Mouse (Mus musculus) MEL-GATA-1-ER (cell line): ENCODE measurements around the gene Iars.
A peak's percentile ranks its signal among the peaks of the same experiment; 100 is the strongest.

Experiments used
- DNase-seq: peaks from one replicate; pipeline ENCODE4 v3.0.0-alpha.2; 2012; ENCODE audit warnings: low read depth; ENCODE audit errors: extremely low read depth

Gene Iars

DNA sequence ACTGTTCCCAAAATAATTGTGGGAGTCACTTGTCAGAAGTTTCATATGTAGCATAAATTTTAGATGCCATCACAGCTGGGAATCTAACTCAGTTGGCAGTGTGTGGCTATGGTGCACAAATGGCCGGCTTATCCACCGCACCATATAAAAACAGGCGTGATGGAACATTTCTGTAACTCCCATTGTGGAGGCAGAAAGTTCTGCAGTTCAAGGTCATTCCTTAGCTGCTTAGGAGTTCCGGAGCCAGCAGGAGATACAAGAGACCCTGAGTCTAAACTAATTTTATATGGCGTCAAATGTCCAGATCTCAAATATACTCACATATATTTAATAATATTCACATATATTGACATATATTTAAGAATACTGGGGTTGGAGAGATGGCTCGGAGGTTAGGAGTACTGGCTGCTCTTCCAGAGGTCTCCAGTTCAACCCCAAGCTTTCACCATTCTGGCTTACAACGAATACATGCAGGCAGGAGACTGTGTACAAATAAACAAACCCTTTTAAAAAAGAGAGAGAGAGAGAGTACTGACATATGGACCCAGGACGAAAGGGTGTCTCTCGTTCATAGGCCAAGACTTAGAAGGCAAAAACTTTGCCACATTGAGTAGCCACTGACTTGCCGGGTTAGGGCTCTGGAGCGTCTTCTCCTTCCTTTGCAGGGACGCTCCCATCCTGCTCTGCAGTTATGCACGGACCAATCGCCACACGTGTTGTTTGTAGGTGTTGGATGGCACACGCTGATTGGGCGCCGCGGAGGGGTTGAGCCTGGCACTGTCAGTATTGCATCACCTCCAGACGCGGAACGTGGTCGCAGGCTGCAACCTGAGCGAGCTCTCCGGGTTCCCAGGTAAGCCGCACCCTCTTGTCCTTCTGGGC, at the start of gene Iars:
TSS of gene Iars (plus strand) at position 750 of the 882 bp plus-strand sequence.
- peak; percentile 99 for DNase-seq

DNA sequence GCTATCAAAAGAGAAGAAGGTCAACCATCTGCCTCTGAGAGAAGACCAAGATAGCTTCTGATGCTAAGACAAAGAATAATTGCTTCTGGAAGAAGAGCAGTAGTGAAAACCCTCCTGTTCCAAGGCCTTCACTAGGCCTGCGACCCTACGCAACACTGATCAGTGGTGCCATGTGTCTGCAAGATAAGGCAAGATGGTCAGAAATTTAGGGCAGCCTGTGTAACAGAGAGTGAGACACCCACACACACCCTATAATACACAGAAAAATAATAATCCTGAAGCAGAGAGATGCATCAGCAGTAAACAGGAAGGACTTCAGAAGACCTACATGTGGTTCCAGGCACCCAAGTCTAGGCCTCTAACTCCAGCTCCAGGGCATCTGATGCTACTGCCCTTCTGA, 41.9 kb upstream of the Iars start:
- DNase-seq: no peak

DNA sequence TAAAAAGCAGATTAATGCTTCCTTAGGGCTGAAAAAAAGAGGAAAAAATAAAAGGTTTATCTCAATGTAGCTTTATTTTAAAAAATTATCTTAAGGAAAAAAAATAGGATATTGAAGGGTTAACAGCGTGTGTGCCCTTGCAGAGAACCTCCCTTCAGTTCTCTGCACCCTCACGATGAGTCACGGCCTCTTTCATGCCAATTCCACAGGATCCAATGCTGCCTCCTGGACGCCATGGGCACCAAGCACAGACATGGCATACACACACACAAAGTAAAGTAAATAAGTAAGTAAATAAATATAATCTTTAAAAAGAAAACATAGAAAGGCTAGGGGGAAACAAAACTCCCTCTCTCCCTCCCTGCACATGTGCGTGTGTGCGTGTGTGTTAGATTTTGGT, 39.2 kb upstream of the Iars start:
- no peak for DNase-seq

DNA sequence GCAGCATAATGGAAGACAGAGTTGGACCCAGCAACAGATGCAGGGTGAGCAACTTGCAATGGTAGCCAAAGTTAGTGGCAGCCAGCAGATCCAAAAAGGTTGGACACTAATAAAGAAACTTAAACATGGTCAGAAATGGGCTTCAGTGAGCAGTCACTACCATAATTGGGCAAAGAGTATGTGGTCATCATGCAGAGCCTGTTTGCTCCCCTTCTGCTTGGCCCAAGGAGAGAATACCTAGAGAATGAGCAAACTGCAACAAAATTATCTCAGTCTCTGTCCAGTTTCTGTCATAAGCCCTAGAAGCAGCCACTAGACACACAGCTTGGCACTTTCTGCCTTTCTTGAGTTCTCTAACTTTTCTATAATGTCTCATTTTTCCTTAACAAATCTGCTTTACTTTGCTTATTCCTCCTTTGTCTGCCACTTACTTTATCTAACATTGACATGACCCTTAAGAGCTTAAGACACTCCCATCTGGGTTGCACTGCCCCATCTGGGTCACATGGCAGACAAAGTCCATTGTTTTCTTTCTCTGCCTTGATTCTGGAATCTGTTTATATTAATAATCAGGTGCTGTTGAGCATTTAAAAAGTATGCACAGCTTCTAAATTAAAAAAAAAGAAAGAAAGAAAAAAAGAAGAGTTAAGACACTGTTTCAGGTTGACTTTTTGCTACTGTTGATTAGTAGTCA, 38.1 kb upstream of the Iars start:
- DNase-seq: no peak

DNA sequence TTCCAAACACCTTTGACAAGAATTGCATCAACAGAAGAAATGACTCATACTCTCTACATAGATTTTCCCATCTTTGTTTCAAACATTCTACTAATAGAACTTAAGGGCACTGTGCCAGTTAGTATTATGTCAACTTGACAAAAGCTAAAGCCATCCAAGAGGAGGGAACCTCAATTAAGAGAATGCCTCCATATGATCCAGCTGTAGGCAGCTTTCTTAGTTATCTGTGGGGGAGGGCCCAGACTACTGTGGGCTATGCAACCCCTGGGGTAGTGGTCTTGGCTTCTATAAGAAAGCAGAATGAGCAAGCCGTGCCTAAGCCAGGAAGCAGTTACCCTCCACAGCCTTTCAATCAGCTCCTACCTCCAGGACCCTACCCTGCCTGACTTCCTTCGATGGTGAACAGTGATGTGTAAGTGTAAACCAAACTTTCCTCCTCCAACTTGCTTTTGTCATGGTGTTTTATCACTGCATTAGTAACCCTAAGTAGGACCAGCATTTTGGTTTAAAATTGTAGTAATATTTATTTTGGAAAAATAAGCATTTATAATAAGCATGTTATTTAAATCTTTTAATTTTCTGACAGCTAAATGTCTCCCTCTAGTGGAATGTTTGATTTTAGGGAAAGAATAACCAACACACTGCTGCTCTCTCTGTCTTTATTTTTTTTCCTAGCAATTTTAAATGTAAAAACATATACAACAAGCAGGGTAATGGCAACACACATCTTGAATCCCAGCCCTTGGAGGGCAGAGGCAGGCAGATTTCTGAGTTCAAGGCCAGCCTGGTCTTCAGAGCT, 37.0 kb upstream of the Iars start:
- peak; percentile 27 for DNase-seq

DNA sequence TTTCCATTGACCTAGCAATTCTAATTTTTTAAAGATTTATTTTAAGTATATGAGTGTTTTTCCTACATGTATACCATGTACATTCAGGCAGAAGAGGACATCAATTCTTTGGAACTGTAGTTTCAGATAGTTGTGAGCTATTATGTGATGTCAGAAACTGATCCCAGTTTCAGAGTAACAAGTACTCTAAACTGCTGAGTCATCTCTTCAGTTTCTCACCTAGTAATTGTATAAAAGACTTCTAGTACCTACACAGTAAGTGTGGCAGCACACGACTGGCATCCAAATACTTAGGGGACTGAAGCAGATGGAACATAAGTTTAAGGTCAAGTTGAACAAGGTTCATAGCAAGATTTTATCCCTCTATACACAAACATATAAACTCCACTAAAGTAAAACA, 35.9 kb upstream of the Iars start:
- DNase-seq: no peak

DNA sequence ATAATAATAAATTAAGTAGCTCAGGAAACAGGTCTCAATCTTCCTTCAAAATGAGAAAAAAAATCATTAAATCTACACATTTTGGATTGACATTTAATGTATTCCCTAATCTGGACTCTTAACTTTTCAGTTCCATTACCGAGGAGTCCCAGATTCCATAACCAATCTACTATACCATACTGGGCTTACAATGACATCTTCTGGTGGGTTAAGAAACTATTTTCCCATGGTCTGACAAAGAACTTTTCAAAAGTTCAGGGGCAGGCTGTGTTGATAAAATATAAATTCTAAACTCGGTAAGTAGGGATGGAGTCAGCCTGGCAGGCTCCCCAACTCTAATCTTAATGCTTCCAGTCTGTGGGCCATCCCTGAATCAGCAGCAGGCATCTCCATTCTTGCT, 30.8 kb upstream of the Iars start:
- DNase-seq: peak; percentile 10

DNA sequence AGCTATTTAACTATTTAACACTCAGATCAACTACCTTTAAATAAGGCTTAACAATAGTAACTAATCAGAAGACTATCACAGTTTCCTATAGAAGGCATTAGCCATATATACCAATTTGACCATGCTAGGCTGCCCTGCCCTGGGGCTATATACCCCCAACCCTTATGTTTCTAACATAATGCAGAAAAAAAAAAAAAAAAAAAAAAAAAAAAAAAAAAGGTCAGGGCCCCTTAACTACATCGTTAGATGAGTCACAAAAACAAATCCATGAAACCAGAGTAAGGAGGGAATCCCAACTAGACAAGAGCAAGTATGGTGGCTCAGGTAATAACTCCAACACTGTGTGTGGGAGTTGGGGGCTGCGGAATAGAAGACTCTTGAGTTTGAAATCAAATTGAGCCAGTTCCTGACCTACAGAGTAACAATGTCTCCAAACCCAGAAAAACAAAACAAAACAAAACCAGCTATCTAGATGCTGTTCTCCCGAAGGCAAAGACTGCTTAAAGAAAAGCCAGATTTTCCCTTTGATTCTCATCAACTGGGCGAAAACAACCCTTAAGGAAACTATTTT, 30.0 kb upstream of the Iars start:
- no peak for DNase-seq

DNA sequence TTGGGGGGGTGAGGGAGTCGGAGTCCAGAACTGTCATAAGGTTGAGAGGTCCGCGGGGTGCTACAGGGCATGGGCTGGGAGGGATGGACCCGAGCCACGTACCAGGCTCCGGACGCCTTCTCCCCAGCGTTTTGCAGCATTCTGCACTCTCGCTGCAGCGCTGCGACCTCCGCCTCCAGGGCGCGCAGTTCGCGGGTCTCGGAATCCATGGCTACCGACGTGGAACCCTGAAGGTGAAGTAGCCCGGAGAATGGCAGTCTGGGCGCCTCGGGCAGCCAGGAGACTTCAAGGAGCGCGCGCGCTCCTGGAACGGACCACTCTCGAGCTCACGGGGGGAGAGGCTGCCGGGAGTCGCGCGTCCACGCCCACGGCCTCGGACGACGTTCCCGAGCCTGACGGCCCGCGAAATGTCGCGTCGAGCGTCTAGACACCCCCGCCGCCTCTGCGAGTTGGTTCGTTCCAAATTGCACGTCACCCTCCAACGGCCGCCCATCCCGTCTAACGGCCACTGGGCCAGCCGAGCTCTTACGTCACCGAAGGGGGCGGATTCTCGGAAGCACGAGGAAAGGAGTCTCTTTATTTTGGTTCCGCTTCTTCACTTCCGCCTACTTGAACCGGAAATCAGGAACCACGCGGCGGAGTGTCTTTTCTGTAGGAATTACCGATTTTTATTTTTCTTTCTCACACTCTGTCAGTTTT, 29.3 kb upstream of the Iars start, which contains the start of the genes Cenpp and Nol8:
TSS of gene Cenpp (minus strand) at position 305 of the 699 bp plus-strand sequence.
TSS of gene Nol8 (plus strand) at position 598 of the 699 bp plus-strand sequence.
- DNase-seq: peak; percentile 98

DNA sequence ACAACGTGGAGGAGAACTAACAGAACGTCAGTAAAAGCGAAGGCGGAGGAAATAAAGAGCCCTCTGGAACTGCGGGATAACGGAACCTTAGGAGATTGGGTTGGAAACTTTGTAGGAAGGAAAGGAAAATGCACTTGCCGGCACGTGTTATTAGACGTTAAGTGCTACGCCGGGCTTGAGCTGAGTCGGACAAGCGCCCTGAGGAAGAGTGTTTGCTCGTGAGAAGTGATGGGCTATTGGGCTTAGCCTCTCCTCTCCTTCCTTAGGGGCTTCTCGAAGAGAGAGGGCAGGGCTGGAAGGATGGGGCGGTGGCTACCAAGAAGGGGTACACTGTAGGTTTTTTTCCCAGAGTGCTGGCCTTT, 28.7 kb upstream of the Iars start:
- DNase-seq: no peak

DNA sequence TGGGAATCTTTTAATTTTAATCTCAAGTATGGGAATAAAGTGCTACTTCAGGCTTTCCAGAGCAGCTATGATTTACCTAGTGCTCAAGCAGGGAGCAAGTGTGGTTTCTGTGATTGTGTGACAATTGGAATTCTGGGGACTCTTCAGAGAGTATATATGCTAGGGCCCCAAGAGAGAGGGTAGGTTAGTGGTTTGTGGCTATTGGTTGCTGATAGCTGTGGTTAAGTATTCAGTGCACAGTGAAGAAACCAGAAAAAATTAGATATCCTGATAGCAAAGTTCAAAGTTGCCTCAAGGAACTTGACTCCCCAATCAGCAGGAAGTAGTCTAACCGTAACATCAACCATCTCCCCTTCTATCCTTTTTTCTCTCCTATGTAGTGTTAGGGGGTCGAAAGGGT, 4.1 kb upstream of the Iars start:
- DNase-seq: no peak

DNA sequence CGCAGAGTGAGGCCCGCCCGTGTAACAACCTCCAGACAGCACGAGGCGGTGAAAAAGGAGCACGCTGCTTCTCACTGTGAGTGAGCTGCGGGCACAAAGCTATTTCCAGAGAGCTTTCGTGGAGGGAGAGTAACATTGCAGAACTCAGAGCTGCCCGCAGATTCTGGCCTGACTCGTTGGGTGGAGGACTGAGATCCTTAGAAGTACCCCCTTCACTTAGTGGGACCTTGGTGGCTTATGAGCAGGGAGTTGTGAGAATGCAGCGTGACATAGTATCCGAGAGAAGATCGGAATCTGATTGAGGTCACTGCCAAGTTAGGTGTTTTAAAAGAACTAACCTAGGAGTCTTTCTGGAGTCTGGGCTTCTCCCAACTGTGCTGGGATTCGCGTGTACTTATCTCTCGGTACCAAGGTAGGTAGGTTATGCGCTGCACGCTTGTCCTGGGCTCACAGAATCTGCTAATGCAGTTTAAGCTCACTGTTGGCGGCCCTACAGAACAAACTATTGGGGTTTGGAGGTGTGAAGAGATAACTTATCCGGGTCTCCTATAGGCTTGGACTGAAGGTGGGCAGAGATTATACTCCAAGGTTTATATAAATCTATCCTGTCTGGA, 440 bp downstream of the Iars start:
- peak; percentile 29 for DNase-seq

DNA sequence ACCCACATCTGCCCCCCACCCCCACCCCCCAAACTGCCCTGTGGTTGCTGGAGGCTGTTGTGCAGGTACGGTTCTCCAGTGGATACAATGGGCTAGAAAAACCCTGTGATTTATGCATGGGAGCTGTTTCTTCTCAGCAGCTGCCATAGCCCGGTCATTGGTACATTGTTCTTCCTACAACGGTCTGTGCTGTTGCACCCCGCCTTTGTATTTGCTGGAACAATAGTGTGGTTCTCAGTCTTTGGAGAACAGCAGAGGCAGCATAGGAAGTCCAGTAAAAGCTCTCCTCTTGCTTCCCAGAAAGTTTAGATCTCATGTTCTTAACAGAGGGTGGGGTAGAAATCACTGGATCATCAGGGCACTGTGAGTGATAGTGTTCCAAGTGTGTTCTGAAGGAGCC, 2.4 kb downstream of the Iars start:
- DNase-seq: no peak

DNA sequence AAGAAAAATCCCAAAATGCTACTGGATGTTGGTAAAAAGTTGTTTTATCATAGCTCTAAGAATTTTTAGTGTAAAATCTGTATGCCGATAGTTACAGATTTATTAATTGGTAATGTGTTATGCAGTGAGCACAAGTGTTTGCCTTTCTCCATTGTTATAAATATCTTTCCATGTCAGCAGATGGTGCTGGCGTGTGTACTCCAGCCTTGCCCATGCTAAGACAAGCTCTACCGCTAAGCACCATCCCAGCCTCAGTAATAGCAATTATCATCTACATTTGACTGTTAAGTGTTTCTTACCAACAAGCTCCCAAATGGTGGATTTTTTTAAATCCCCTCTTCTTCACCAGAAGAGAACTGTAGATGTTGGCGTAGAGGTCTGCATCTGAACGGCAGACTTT, 9.2 kb downstream of the Iars start:
- DNase-seq: no peak

DNA sequence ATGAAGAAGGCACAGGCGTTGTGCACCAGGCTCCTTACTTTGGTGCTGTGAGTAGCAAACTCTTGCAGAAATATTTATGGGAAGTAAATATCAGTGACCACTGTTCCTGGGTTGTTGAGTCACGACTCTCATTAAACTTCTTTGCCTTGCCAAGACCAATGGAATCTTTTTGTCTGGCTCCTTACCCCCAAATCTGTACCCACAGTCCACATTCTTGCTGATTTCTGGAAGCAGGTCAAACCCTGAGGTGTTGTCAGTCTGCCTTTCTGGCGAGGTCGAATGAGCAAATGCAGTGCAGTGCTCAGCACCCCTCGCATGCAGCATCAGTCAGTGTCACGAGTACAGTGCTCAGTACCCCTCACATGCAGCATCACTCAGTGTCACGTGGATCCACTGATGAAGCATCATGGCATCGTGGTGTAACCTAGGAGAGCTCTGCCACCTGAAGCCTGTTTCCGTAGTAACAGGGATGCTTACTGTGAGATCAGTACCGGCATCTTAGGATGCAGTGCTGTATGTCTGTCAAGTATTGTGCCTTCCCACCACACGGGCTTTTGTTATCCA, 21.4 kb downstream of the Iars start:
- DNase-seq: no peak

DNA sequence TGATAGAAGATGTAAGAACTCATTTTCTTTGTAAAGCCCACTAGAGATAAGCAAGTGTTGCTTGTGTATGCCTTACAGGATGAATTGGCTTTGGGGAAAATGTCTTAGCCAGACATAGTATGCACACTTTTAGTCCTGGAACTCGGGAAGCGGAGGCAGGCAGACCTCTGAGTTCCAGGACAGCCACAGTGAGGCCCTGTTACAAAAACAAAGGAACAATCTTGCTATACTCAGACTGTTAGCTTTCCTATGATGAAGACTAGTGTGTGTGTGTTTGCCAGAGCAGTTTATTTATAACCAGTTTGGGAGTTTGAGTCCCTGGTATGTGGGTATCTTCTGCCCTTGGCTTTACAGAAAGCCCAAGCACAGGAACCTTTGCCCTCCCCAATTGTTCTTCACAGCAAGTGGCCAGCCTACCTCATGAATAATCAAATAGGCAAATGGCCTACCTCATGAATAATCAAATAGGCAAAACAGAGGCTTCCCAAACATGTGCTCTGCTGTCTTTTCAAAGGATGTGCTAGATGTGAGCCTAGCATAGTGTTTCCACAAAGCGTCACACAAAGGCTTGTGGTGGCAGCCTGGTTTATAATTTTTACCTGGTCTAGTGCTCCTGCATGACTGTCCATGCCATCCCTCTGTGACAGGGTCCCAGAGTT, 24.3 kb downstream of the Iars start:
- DNase-seq: no peak

DNA sequence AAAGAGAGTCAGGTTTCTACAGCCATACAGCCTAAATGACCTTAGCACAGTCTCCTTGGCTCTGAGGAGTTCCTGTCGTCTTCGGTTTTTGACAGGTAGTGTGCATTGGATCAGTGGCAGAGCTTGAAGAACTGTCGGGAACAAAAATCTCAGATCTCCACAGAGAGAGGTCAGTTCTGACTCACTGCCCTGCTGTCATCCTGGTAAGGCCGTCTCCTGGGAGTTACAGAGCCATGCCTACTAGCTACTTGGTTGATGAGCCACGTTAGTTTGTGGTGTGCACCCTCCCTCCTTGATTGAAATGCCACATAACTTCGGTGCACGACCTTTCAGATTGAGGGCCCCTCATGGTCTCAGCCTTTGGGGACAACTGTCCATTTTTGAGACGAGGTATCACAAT, 26.4 kb downstream of the Iars start:
- DNase-seq: no peak

DNA sequence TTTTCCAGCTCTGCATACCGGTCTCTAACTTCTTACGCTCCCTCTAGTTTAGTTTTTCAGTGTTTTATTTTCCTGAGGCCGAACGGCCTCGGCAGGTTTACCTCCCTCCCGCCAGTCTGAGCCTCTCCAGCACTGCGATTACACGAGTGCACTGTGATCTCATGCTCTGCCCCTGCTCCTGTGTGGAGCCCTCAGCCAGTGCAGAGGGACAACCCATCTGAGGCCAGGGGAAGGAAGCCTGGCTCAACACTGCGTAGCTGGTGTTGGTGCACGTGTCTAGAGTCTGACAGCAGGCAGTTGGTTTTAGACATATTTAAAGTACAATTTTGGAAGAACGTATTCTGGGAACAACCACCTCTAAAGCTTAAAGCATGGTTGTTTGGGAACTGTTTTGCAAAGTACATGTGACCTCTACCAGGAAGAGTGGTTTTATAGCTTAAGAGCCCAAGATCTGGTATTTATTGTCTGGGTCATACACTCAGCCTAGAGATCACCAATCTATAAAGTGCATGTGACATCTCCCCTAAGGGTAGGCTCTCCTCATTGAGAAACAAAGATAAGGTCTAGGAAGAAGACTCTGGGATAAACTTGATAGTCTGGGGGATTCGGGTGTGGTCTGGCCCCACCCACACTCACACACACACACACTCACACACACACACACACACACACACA, 30.3 kb downstream of the Iars start:
- DNase-seq: no peak

DNA sequence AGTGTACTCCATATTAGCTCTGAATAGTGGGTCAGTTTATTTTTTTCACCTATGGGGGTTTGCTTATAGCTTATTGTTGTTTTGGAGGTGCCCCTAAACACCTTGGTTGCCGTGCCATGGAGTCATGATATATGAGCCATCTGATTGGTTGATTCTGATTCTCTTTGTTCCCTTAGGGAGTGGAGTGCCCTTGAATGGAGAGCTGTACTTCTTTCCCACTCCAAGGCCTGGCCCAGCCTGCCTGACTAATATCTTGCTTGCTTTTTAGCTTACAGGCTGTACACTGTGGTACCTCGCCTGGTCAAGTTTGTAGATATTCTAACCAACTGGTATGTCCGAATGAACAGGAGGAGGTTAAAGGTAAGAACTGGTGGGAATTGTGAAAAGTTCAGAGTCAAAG, 37.4 kb downstream of the Iars start:
- no peak for DNase-seq
